Mouse (Mus musculus) MEL (cell line): ENCODE data around the gene Gm11060.

Experiments used
- GATA1 ChIP-seq: IDR thresholded peaks from 2 replicates; pipeline ENCODE4 v1.6.1; 2011; ENCODE audit warnings: low read depth, low read length, improper control_type of control experiment
- MAZ ChIP-seq: IDR thresholded peaks from 2 replicates; pipeline ENCODE4 v1.6.1; 2012; ENCODE audit warnings: low read depth, mild to moderate bottlenecking, inconsistent platforms, low read length, improper control_type of control experiment
- MEF2A ChIP-seq: IDR thresholded peaks from 2 replicates; pipeline ENCODE4 v1.6.1; 2014; ENCODE audit warnings: low read depth, mild to moderate bottlenecking, inconsistent platforms, low read length, improper control_type of control experiment; ENCODE audit not compliant: poor library complexity, insufficient replicate concordance, severe bottlenecking; ENCODE audit errors: extremely low read depth
- NELFE ChIP-seq: IDR thresholded peaks from 2 replicates; pipeline ENCODE4 v1.6.1; 2011; ENCODE audit warnings: low read depth, low read length, improper control_type of control experiment
- POLR2A ChIP-seq, 2 experiments: IDR thresholded peaks; 2 replicates each; pipeline ENCODE4 v1.6.1; 2011 to 2012; ENCODE audit warnings: low read length in 2 of 2, mild to moderate bottlenecking in 2 of 2, control low read depth in 1 of 2, improper control_type of control experiment in 1 of 2, low read depth in 1 of 2, moderate library complexity in 1 of 2; ENCODE audit not compliant: control insufficient read depth in 1 of 2, insufficient read depth in 1 of 2, poor library complexity in 1 of 2
- ZC3H11A ChIP-seq: IDR thresholded peaks from 2 replicates; pipeline ENCODE4 v1.6.1; 2012; ENCODE audit warnings: low read depth, mild to moderate bottlenecking, inconsistent platforms, low read length, improper control_type of control experiment

DNA sequence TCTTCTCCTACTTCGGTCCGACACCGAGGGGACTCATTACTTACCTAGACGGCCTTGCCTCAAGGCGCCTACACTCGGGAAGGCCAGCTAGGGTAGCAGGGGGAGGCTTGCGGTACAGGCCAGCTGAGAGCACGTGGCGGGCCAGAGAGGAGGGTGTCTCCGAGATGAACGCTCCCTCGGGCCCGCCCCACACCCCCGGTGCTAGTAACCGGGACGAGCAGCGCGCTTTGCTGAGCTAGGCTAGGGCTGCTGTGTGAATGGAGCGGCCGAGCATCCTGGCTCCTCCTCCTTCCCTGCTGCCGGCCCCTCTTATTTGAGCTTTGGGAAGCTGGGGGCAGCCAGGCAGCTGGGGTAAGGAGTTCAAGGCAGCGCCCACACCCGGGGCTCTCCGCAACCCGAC lies 34.5 kb downstream of the Gm11060 start, which contains the start of gene Wt1:
- TF ChIP-seq ZC3H11A (no peak), POLR2A (IDR thresholded peaks at IDR 0.05; ENCODE audit: control insufficient read depth in 1 of 2, insufficient read depth in 1 of 2, low read depth in 1 of 2, low read length in 2 of 2, poor library complexity in 1 of 2) (no peak), GATA1 (no peak), NELFE (no peak), MEF2A (no peak), MAZ (no peak)
